ENCODE assay signal across 10 mouse cellular contexts in genomic region chr9:99763530-99763929, GRCm38 (mm10). TPM values are rescaled to one million over a fixed set of nuclear protein-coding genes. Genes with fewer than 3 reads are reported as not detected.
DNase-seq lines count a peak whose midpoint lies in the region; ATAC-seq and TF ChIP-seq lines count a peak whose summit lies in the region.
"Had no signal": no experiment of that assay in that cellular context is flagged by ENCODE, and none has a peak within 500 bp of the region (broad histone marks: within the 10 kb centered on the region; RNA-seq: fewer than 3 reads in every experiment).

No protein-coding gene starts in this region.

- ATAC-seq in embryonic facial prominence, embryonic 11.5 days (replicated peaks; ENCODE audit: insufficient number of reproducible peaks, low FRiP score, low TSS enrichment, low read depth), result no peak
- no peak for ATAC-seq in Patski

- in situ Hi-C loops in Patski (cut with MboI; ENCODE audit: low pct_unique_long_range_greater_than_20kb), result no loop called here

- peak; percentile 66 for DNase-seq in embryonic facial prominence, embryonic 11.5 days (ENCODE audit: low spot score)
- DNase-seq in embryonic facial prominence, embryonic 10.5 days (ENCODE audit: low spot score), result no peak
- peak; percentile 18 to 32 for DNase-seq in layer of hippocampus, adult 2 months (ENCODE audit: low spot score in 2 of 2)
- DNase-seq in layer of hippocampus, adult 9-10 months (ENCODE audit: low spot score), result no peak
- DNase-seq in Patski (ENCODE audit: low read depth, low spot score), result no peak
- DNase-seq in limb, embryonic 10.5 days (ENCODE audit: low spot score), result peak; percentile 31
- no peak for DNase-seq in spleen, postnatal 36 days (ENCODE audit: low spot score in 2 of 2)
- no peak for DNase-seq in cerebellum, adult 9-10 months

- no peak overlapping the region for H3K4me2 ChIP-seq in embryonic facial prominence, embryonic 11.5 days (ENCODE audit: low read depth, low read length)
- H3K4me2 ChIP-seq: embryonic facial prominence, embryonic 13.5 days; hindbrain, embryonic 15.5 days had no signal

- 60% methylated on average over 6 of the region's 6 CpGs for WGBS in embryonic facial prominence, embryonic 11.5 days
- WGBS in embryonic facial prominence, embryonic 10.5 days, result 68% methylated on average over 6 of the region's 6 CpGs
- WGBS in limb, embryonic 10.5 days, result 74% methylated on average over 6 of the region's 6 CpGs

- H3K27ac ChIP-seq in embryonic facial prominence, embryonic 11.5 days (replicated peaks; ENCODE audit: low read depth, low read length), result no peak overlapping the region
- no peak overlapping the region for H3K27ac ChIP-seq in embryonic facial prominence, embryonic 10.5 days (replicated peaks)
- no peak overlapping the region for H3K27ac ChIP-seq in layer of hippocampus, adult 2 months
- H3K27ac ChIP-seq in limb, embryonic 10.5 days, result no peak overlapping the region
- H3K27ac ChIP-seq: embryonic facial prominence, embryonic 13.5 days; hindbrain, embryonic 15.5 days had no signal

- H3K4me3 ChIP-seq in embryonic facial prominence, embryonic 11.5 days (ENCODE audit: low read depth, low read length), result no peak overlapping the region
- no peak overlapping the region for H3K4me3 ChIP-seq in embryonic facial prominence, embryonic 10.5 days
- no peak overlapping the region for H3K4me3 ChIP-seq in layer of hippocampus, adult 2 months
- H3K4me3 ChIP-seq in limb, embryonic 10.5 days, result no peak overlapping the region
- H3K4me3 ChIP-seq: embryonic facial prominence, embryonic 13.5 days; hindbrain, embryonic 15.5 days had no signal

- H3K9me3 ChIP-seq in embryonic facial prominence, embryonic 11.5 days (replicated peaks; ENCODE audit: control insufficient read depth, low read length), result no peaks in the 10 kb centered on the region
- H3K9me3 ChIP-seq in embryonic facial prominence, embryonic 10.5 days, result no peaks in the 10 kb centered on the region
- H3K9me3 ChIP-seq in limb, embryonic 10.5 days (replicated peaks), result no peaks in the 10 kb centered on the region
- H3K9me3 ChIP-seq: embryonic facial prominence, embryonic 13.5 days; hindbrain, embryonic 15.5 days had no signal

- CTCF ChIA-PET in Patski (lab: Charles Lee), result interaction anchor here (0.9 to 1.8 kb wide), 5 partner anchors 8 to 34 kb away, joined by 3 to 4 read pairs (median 3); no protein-coding TSS in a partner anchor

- no peak overlapping the region for H3K9ac ChIP-seq in embryonic facial prominence, embryonic 11.5 days (replicated peaks; ENCODE audit: low read length)
- H3K9ac ChIP-seq: embryonic facial prominence, embryonic 13.5 days; hindbrain, embryonic 15.5 days had no signal

- no peaks in the 10 kb centered on the region for H3K36me3 ChIP-seq in embryonic facial prominence, embryonic 11.5 days (replicated peaks; ENCODE audit: control insufficient read depth, insufficient read depth, low read depth, low read length)
- no peaks in the 10 kb centered on the region for H3K36me3 ChIP-seq in embryonic facial prominence, embryonic 10.5 days (replicated peaks)
- no peaks in the 10 kb centered on the region for H3K36me3 ChIP-seq in limb, embryonic 10.5 days
- H3K36me3 ChIP-seq: embryonic facial prominence, embryonic 13.5 days; hindbrain, embryonic 15.5 days had no signal

- POLR2A ChIA-PET in Patski (lab: Charles Lee), result no interaction called here

- H3K4me1 ChIP-seq in embryonic facial prominence, embryonic 11.5 days (ENCODE audit: control insufficient read depth, insufficient read depth, low read length), result no peaks in the 10 kb centered on the region
- H3K4me1 ChIP-seq in embryonic facial prominence, embryonic 10.5 days, result no peaks in the 10 kb centered on the region
- H3K4me1 ChIP-seq in limb, embryonic 10.5 days, result no peaks in the 10 kb centered on the region
- H3K4me1 ChIP-seq: embryonic facial prominence, embryonic 13.5 days; hindbrain, embryonic 15.5 days had no signal

- TF ChIP-seq CTCF in layer of hippocampus, adult 2 months (conservative IDR thresholded peaks at IDR 0.05), result peak; percentile 85
- peak; percentile 59 for TF ChIP-seq CTCF in Patski (IDR thresholded peaks at IDR 0.05)

- H3K27me3 ChIP-seq in embryonic facial prominence, embryonic 11.5 days (ENCODE audit: control insufficient read depth, insufficient read depth, low read length), result no peaks in the 10 kb centered on the region
- H3K27me3 ChIP-seq in embryonic facial prominence, embryonic 10.5 days (replicated peaks; ENCODE audit: low read depth, poor library complexity, severe bottlenecking), result no peaks in the 10 kb centered on the region
- peaks cover 3% of the 10 kb centered on the region for H3K27me3 ChIP-seq in Patski
- no peaks in the 10 kb centered on the region for H3K27me3 ChIP-seq in limb, embryonic 10.5 days (ENCODE audit: low read depth, poor library complexity, severe bottlenecking)
- H3K27me3 ChIP-seq: embryonic facial prominence, embryonic 13.5 days; hindbrain, embryonic 15.5 days had no signal

RNA-seq across cellular contexts. Expression of gene Cldn18, which starts 46.5 kb away (rescaled TPM):
- polyA plus RNA-seq in embryonic facial prominence, embryonic 11.5 days (2014; fragmentation: Nextera tagmentation; extraction: Ambion mirVana), result not detected in 2 replicates
- polyA plus RNA-seq in embryonic facial prominence, embryonic 10.5 days (2016; fragmentation: Nextera tagmentation; extraction: Ambion mirVana), result not detected in 2 replicates
- not detected for total RNA-seq in layer of hippocampus, adult 2 months (2021)
- not detected for polyA plus RNA-seq in Patski (2021)
- polyA plus RNA-seq in limb, embryonic 10.5 days (2016; fragmentation: Nextera tagmentation; extraction: Ambion mirVana), result not detected in 2 replicates

Comparison
In these comparisons a context has a peak if more than half of its experiments do, and no peak if none do; other contexts are left out.
1. DNase-seq: peak in embryonic facial prominence, embryonic 11.5 days (single experiment), layer of hippocampus, adult 2 months (2 of 2) and limb, embryonic 10.5 days (single experiment); none in embryonic facial prominence, embryonic 10.5 days (single experiment), layer of hippocampus, adult 9-10 months (single experiment), Patski (single experiment), spleen, postnatal 36 days (0 of 2) and cerebellum, adult 9-10 months (single experiment).